Mouse (Mus musculus) adrenal gland, adult 18-20 months (tissue): Measurements from ENCODE around the gene Tmem14a. TPM values are rescaled to one million over a fixed set of nuclear protein-coding genes. Genes with fewer than 3 reads are reported as not detected.
"Not testable (repeated sequence)": the region's sequence is repeated elsewhere in the genome, so short reads cannot be mapped to it uniquely, and the experiment has no call there.

ENCODE experiments used
- DNase-seq, 2 experiments: peaks; one replicate each; pipeline ENCODE4 v3.0.0; 2021 to 2022; ENCODE audit warnings: low spot score in 2 of 2
- total RNA-seq, 2 experiments: library from RNA; stranded (reverse); gene quantifications; 1 replicate in 1 of 2; 2 replicates in 1 of 2; pipeline ENCODE4 v1.2.3; 2021

Gene Tmem14a
- total RNA-seq, 2 experiments from 2014 or later, result 5.5 to 5.9 TPM

- no peak for DNase-seq
Measured at GRCm38 (mm10) chr1:21252566-21253302, 34.4 kb downstream of the Tmem14a start.

- no peak for DNase-seq
Measured at GRCm38 (mm10) chr1:21253303-21253650, 34.9 kb downstream of the Tmem14a start.

- DNase-seq, result no peak
Measured at GRCm38 (mm10) chr1:21253856-21254255, 35.5 kb downstream of the Tmem14a start.

- no peak for DNase-seq
Measured at GRCm38 (mm10) chr1:21255625-21256345, 37.4 kb downstream of the Tmem14a start.

- DNase-seq, result no peak
Measured at GRCm38 (mm10) chr1:21256391-21256790, 38.0 kb downstream of the Tmem14a start.

- DNase-seq, result no peak
Measured at GRCm38 (mm10) chr1:21256871-21257270, 38.5 kb downstream of the Tmem14a start.

- DNase-seq, result not testable (repeated sequence)
Measured at GRCm38 (mm10) chr1:21259981-21260380, 41.6 kb downstream of the Tmem14a start.

GRCm38 (mm10) chr1:21262401-21262800, 44.0 kb downstream of the Tmem14a start:
- no peak for DNase-seq

- no peak for DNase-seq
Measured at GRCm38 (mm10) chr1:21263986-21264385, 45.6 kb downstream of the Tmem14a start.

GRCm38 (mm10) chr1:21264747-21265146, 46.4 kb downstream of the Tmem14a start:
- DNase-seq, result no peak

- no peak for DNase-seq
Measured at GRCm38 (mm10) chr1:21266766-21267165, 48.4 kb downstream of the Tmem14a start.

GRCm38 (mm10) chr1:21267466-21267865, 49.1 kb downstream of the Tmem14a start:
- DNase-seq, result not testable (repeated sequence)

GRCm38 (mm10) chr1:21271343-21272055, 53.1 kb downstream of the Tmem14a start:
- DNase-seq, result peak; percentile 74 to 84

- DNase-seq, result no peak
Measured at GRCm38 (mm10) chr1:21272056-21272431, 53.7 kb downstream of the Tmem14a start.

- DNase-seq, result no peak
Measured at GRCm38 (mm10) chr1:21273091-21273490, 54.7 kb downstream of the Tmem14a start.

- no peak for DNase-seq
Measured at GRCm38 (mm10) chr1:21274437-21275040, 56.2 kb downstream of the Tmem14a start.

GRCm38 (mm10) chr1:21275366-21275765, 57.0 kb downstream of the Tmem14a start:
- not testable (repeated sequence) for DNase-seq

GRCm38 (mm10) chr1:21276158-21276557, 57.8 kb downstream of the Tmem14a start:
- DNase-seq, result not testable (repeated sequence)
